Mouse (Mus musculus): ENCODE data around the gene Cachd1. TPM values are rescaled to one million over a fixed set of nuclear protein-coding genes. Genes with fewer than 3 reads are reported as not detected.
A peak's percentile ranks its signal among the peaks of the same experiment; 100 is the strongest.

The Cachd1 gene
- polyA plus RNA-seq, 1 experiment from 2014 or later: 28.1 TPM

DNA sequence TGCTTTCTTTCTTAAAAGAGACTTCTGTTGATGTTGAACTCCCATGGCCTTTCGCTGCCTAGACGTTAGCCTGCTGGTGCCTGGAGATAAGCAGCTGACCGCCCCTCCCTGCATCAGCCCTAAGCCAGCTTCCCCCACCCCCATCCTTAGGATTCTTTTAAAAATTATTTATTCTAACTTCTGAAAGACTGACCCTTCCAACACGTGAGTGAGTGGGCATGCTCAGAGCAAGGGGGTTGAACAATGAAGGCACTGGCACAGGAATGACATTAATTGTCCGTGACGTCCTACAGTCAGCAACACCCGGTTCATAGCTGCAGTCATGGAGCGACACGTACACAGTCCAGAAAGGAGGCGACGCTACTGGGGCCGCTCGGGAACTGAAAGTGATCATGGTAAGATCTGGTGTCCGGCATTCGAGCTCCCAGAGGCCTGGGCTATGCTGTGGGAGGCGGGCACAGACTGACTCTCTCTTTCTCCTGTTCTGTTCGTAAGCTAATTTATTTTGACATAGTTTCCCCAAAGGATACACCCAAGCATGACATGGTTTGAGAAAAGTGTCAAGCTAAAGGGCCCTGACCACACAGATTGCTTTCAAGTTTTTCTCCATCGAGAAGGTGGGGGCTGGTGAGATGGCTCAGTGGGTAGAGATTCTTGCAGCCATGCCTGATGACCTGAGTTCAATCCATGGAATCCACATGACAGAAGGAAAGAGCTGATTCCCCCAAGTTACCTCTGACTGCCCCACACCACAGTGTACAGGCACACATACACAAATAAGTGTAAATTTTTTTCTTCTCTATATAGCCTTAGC, 218.2 kb downstream of the Cachd1 start:
- H3K36me3 ChIP-seq: peaks cover 90% of the 10 kb centered on the region
- DNase-seq (ENCODE audit: low spot score): no peak
- H3K9me3 ChIP-seq: no peaks in the 10 kb centered on the region
- WGBS: 66% methylated on average over 18 of the region's 18 CpGs
- peaks cover 51% of the 10 kb centered on the region for H3K4me1 ChIP-seq (replicated peaks)
- no peak overlapping the region for H3K4me3 ChIP-seq
- peak overlapping the region; percentile 23; the same call in 1 of the 2 replicates for H3K27ac ChIP-seq
- no peaks in the 10 kb centered on the region for H3K27me3 ChIP-seq (ENCODE audit: insufficient read depth, poor library complexity, severe bottlenecking)

- Histone ChIP-seq H3K36me3 (peaks cover 90% of the 10 kb centered on the region), H3K4me1 (replicated peaks) (peaks cover 41% of the 10 kb centered on the region), H3K27me3 (ENCODE audit: insufficient read depth, poor library complexity, severe bottlenecking) (no peaks in the 10 kb centered on the region), H3K9me3 (no peaks in the 10 kb centered on the region), H3K27ac (no peak overlapping the region), H3K4me3 (no peak overlapping the region)
- DNase-seq (ENCODE audit: low spot score): no peak
- WGBS: 75% methylated on average over 5 of the region's 5 CpGs
Observed at GRCm38 (mm10) chr4:100995617-100996016, 219.1 kb downstream of the Cachd1 start.

- WGBS: 69% methylated on average over 4 of the region's 4 CpGs
- Histone ChIP-seq H3K4me1 (replicated peaks) (peaks cover 36% of the 10 kb centered on the region), H3K27me3 (ENCODE audit: insufficient read depth, poor library complexity, severe bottlenecking) (no peaks in the 10 kb centered on the region), H3K9me3 (no peaks in the 10 kb centered on the region), H3K4me3 (no peak overlapping the region), H3K36me3 (peaks cover 90% of the 10 kb centered on the region), H3K27ac (no peak overlapping the region)
- no peak for DNase-seq (ENCODE audit: low spot score)
Observed at GRCm38 (mm10) chr4:100996060-100996651, 219.7 kb downstream of the Cachd1 start.

- Histone ChIP-seq H3K27me3 (ENCODE audit: insufficient read depth, poor library complexity, severe bottlenecking) (no peaks in the 10 kb centered on the region), H3K36me3 (peaks cover 89% of the 10 kb centered on the region), H3K4me1 (replicated peaks) (peaks cover 18% of the 10 kb centered on the region), H3K27ac (no peak overlapping the region), H3K9me3 (no peaks in the 10 kb centered on the region), H3K4me3 (no peak overlapping the region)
- peak; percentile 36 for DNase-seq (ENCODE audit: low spot score)
- WGBS: 26% methylated on average over 2 of the region's 2 CpGs
Observed at GRCm38 (mm10) chr4:100998145-100998544, 221.7 kb downstream of the Cachd1 start.

GRCm38 (mm10) chr4:100998906-100999305, 222.4 kb downstream of the Cachd1 start:
- Histone ChIP-seq H3K4me3 (no peak overlapping the region), H3K36me3 (peaks cover 90% of the 10 kb centered on the region), H3K27ac (no peak overlapping the region), H3K9me3 (no peaks in the 10 kb centered on the region), H3K4me1 (replicated peaks) (peaks cover 14% of the 10 kb centered on the region), H3K27me3 (ENCODE audit: insufficient read depth, poor library complexity, severe bottlenecking) (no peaks in the 10 kb centered on the region)
- WGBS: 89% methylated on average over 8 of the region's 8 CpGs
- DNase-seq (ENCODE audit: low spot score): no peak

DNA sequence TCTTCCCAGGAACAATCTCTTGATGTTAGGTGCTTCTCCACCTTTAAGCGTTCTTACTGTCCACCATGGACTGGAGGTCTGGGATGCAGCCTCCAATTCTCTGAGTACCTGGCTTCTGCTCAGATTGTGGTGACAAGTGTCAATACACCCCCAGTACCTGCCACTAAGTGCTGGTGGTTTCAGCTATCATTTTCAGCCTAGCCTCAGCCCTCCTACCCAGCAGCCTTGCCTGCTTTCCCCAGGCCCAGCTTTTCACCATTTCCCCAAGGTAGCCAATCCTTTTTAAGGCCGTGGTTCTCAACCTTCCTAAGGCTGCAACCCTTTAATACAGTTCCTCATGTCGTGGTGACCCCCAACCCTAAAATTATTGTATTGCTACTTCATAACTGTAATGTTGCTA, 224.1 kb downstream of the Cachd1 start:
- no peaks in the 10 kb centered on the region for H3K27me3 ChIP-seq (ENCODE audit: insufficient read depth, poor library complexity, severe bottlenecking)
- H3K4me3 ChIP-seq: no peak overlapping the region
- H3K27ac ChIP-seq: no peak overlapping the region
- H3K9me3 ChIP-seq: no peaks in the 10 kb centered on the region
- peaks cover 2% of the 10 kb centered on the region; the same call in 1 of the 2 replicates for H3K4me1 ChIP-seq (replicated peaks)
- 91% methylated on average over 3 of the region's 3 CpGs for WGBS
- no peak for DNase-seq (ENCODE audit: low spot score)
- H3K36me3 ChIP-seq: peaks cover 92% of the 10 kb centered on the region

GRCm38 (mm10) chr4:101001073-101001472, 224.6 kb downstream of the Cachd1 start:
- peaks cover 92% of the 10 kb centered on the region for H3K36me3 ChIP-seq
- H3K27ac ChIP-seq: no peak overlapping the region
- DNase-seq (ENCODE audit: low spot score): no peak
- 86% methylated on average over 6 of the region's 6 CpGs for WGBS
- no peaks in the 10 kb centered on the region for H3K27me3 ChIP-seq (ENCODE audit: insufficient read depth, poor library complexity, severe bottlenecking)
- no peaks in the 10 kb centered on the region for H3K9me3 ChIP-seq
- no peak overlapping the region for H3K4me3 ChIP-seq
- H3K4me1 ChIP-seq (replicated peaks): no peaks in the 10 kb centered on the region

DNA sequence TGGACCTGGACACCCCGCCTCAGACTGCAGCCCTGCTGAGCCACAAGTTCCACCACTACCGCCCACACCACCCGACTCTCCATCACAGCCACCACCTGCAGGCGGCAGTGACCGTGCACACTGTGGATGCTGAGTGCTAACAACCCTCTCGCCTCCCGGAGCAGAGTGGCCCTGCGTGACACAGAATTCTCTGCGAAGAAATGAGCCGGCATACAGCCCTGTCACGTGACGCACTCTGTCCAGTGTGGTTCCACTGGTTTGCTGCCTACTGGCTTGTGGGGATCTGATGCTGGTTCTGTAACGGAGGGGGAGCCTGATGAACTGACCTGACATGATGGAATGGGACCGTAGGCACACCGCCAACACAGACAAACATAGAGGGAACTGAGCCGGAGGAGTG, 226.5 kb downstream of the Cachd1 start:
- Histone ChIP-seq H3K9me3 (no peaks in the 10 kb centered on the region), H3K27ac (no peak overlapping the region), H3K27me3 (ENCODE audit: insufficient read depth, poor library complexity, severe bottlenecking) (no peaks in the 10 kb centered on the region), H3K4me3 (no peak overlapping the region), H3K36me3 (peaks cover 89% of the 10 kb centered on the region), H3K4me1 (replicated peaks) (no peaks in the 10 kb centered on the region)
- WGBS: 95% methylated on average over 16 of the region's 16 CpGs
- DNase-seq (ENCODE audit: low spot score): no peak

DNA sequence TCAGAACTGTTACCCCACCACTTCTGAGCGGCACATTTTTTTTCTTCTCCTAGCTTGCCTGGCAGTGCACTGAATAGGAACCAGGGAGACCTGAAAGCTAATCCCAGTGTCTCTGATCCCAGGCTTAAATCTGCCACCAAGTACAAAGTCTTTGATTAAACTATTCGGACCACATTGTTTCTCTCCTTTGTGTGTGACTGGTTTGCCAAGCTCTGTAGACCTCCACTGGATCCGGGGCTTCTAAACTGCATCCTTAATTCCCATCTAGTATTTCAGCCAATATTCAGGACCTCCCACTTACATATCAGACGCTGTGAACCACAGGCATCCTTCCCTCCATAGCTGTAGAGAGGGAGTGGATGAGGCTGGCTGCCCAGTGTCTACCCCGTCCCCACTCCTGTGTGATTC, 231.9 kb downstream of the Cachd1 start:
- H3K36me3 ChIP-seq: peaks cover 44% of the 10 kb centered on the region
- no peak for DNase-seq (ENCODE audit: low spot score)
- no peaks in the 10 kb centered on the region for H3K27me3 ChIP-seq (ENCODE audit: insufficient read depth, poor library complexity, severe bottlenecking)
- H3K4me1 ChIP-seq (replicated peaks): no peaks in the 10 kb centered on the region
- 68% methylated on average over 5 of the region's 5 CpGs for WGBS
- no peak overlapping the region for H3K4me3 ChIP-seq
- no peak overlapping the region for H3K27ac ChIP-seq
- H3K9me3 ChIP-seq: no peaks in the 10 kb centered on the region

GRCm38 (mm10) chr4:101009092-101009491, 232.6 kb downstream of the Cachd1 start:
- Histone ChIP-seq H3K36me3 (peaks cover 37% of the 10 kb centered on the region), H3K9me3 (no peaks in the 10 kb centered on the region), H3K27me3 (ENCODE audit: insufficient read depth, poor library complexity, severe bottlenecking) (no peaks in the 10 kb centered on the region), H3K27ac (no peak overlapping the region), H3K4me1 (replicated peaks) (no peaks in the 10 kb centered on the region), H3K4me3 (no peak overlapping the region)
- no peak for DNase-seq (ENCODE audit: low spot score)
- WGBS: 86% methylated on average over 4 of the region's 4 CpGs

- Histone ChIP-seq H3K27ac (no peak overlapping the region), H3K27me3 (ENCODE audit: insufficient read depth, poor library complexity, severe bottlenecking) (no peaks in the 10 kb centered on the region), H3K4me3 (no peak overlapping the region), H3K9me3 (peaks cover 15% of the 10 kb centered on the region), H3K36me3 (no peaks in the 10 kb centered on the region), H3K4me1 (replicated peaks) (no peaks in the 10 kb centered on the region)
- no peak for DNase-seq (ENCODE audit: low spot score)
- WGBS: 87% methylated on average over 4 of the region's 4 CpGs
Observed at GRCm38 (mm10) chr4:101017806-101018205, 241.3 kb downstream of the Cachd1 start.

- H3K36me3 ChIP-seq: no peaks in the 10 kb centered on the region
- H3K27ac ChIP-seq: no peak within 1 kb of the TSS
- H3K9me3 ChIP-seq: peaks cover 17% of the 10 kb centered on the region
- 79% methylated on average over 4 of the region's 4 CpGs for WGBS
- no peak within 1 kb of the TSS for H3K4me3 ChIP-seq
- no peaks in the 10 kb centered on the region for H3K4me1 ChIP-seq (replicated peaks)
- no peaks in the 10 kb centered on the region for H3K27me3 ChIP-seq (ENCODE audit: insufficient read depth, poor library complexity, severe bottlenecking)
- DNase-seq (ENCODE audit: low spot score): no peak
Observed at GRCm38 (mm10) chr4:101020596-101020995, 244.1 kb downstream of the Cachd1 start, which contains the start of gene Gm10577. TSS of gene Gm10577 (minus strand) at chr4:101020696.

- H3K27me3 ChIP-seq (ENCODE audit: insufficient read depth, poor library complexity, severe bottlenecking): no peaks in the 10 kb centered on the region
- no peak for DNase-seq (ENCODE audit: low spot score)
- peaks cover 11% of the 10 kb centered on the region for H3K9me3 ChIP-seq
- WGBS: 81% methylated on average over 5 of the region's 5 CpGs
- H3K4me1 ChIP-seq (replicated peaks): no peaks in the 10 kb centered on the region
- H3K36me3 ChIP-seq: no peaks in the 10 kb centered on the region
- H3K27ac ChIP-seq: no peak overlapping the region
- H3K4me3 ChIP-seq: no peak overlapping the region
Observed at GRCm38 (mm10) chr4:101026566-101026965, 250.1 kb downstream of the Cachd1 start.
